Mouse (Mus musculus): ENCODE measurements around the gene 3100002H09Rik. TPM values are rescaled to one million over a fixed set of nuclear protein-coding genes. Genes with fewer than 3 reads are reported as not detected.

Gene 3100002H09Rik
- total RNA-seq (2012; rRNA removed) (not detected in 2 replicates), polyA plus RNA-seq (2012; ENCODE audit: insufficient read depth in 1 of 2, insufficient read length in 2 of 2, low read depth in 1 of 2, low replicate concordance in 2 of 2, missing spikeins in 1 of 2) (not detected)

DNA sequence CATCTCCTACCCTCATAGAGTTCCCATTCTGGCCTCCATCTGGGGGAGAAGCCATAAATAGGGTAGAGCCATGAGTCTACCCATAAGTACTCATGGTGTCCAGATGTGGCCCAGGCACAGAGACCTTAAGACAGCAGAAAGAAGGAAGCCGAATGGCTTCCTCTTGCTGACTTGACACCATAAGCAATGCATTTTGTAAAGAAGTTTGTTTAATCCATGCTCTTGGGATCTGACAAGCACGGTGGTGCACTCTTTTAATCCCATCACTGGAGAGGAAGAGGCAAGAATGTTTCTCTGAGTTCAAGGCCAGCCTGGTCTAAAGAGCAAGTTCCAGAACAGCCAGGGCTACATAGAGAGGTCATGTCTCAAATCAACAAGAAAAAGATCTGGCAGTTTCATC is at the start of gene 3100002H09Rik:
Gene 3100002H09Rik (minus strand): TSS at position 101 of the 400 bp plus-strand sequence.
- Histone ChIP-seq H3K4me1 (ENCODE audit: control insufficient read depth in 1 of 2, insufficient read depth in 2 of 2, low read length in 2 of 2) (peaks cover 8 to 16% of the 10 kb centered on the region in 2 experiments), H3K27ac (ENCODE audit: control insufficient read depth, low read depth, low read length) (no peak within 1 kb of the TSS), H3K36me3 (ENCODE audit: control insufficient read depth in 1 of 2, insufficient read depth in 2 of 2, low read length in 2 of 2) (peaks cover 0 to 15% of the 10 kb centered on the region in 2 experiments; a peak in 2 of 4 replicates), H3K79me2 (ENCODE audit: control insufficient read depth, insufficient read depth, low read length, poor library complexity) (no peaks in the 10 kb centered on the region), H3K4me3 (ENCODE audit: control insufficient read depth in 1 of 2, insufficient read depth in 1 of 2, low read depth in 2 of 2, low read length in 2 of 2) (no peak within 1 kb of the TSS), H3K9me3 (replicated peaks; ENCODE audit: insufficient read depth, low read length) (no peaks in the 10 kb centered on the region), H3K9ac (ENCODE audit: control insufficient read depth, low read depth, low read length, poor library complexity, severe bottlenecking) (no peak within 1 kb of the TSS), H3K27me3 (ENCODE audit: control insufficient read depth in 1 of 2, insufficient read depth in 2 of 2, low read length in 2 of 2) (no peaks in the 10 kb centered on the region; a peak in 1 of 4 replicates)
- DNase-seq (ENCODE audit: low read depth, low spot score), result no peak
- TF ChIP-seq BHLHE40 (IDR thresholded peaks at IDR 0.05; ENCODE audit: borderline replicate concordance, low read depth, low read length) (no peak), POLR2AphosphoS5 (IDR thresholded peaks at IDR 0.05; ENCODE audit: borderline replicate concordance, low read depth, low read length) (no peak), MEF2A (IDR thresholded peaks at IDR 0.05; ENCODE audit: extremely low read depth, insufficient replicate concordance, low read depth, low read length, poor library complexity, severe bottlenecking) (no peak), ZNF384 (IDR thresholded peaks at IDR 0.05; ENCODE audit: low read depth, low read length) (no peak), USF1 (IDR thresholded peaks at IDR 0.05; ENCODE audit: low read depth, low read length) (no peak), GATA1 (IDR thresholded peaks at IDR 0.05; ENCODE audit: low read depth, low read length) (no peak), UBTF (IDR thresholded peaks at IDR 0.05; ENCODE audit: borderline replicate concordance, insufficient read depth, low read depth, low read length) (no peak), ELF1 (IDR thresholded peaks at IDR 0.05; ENCODE audit: low read depth, low read length) (no peak), ZKSCAN1 (IDR thresholded peaks at IDR 0.05; ENCODE audit: low read depth, low read length) (no peak), TBP (IDR thresholded peaks at IDR 0.05; ENCODE audit: low read depth, low read length) (no peak)

DNA sequence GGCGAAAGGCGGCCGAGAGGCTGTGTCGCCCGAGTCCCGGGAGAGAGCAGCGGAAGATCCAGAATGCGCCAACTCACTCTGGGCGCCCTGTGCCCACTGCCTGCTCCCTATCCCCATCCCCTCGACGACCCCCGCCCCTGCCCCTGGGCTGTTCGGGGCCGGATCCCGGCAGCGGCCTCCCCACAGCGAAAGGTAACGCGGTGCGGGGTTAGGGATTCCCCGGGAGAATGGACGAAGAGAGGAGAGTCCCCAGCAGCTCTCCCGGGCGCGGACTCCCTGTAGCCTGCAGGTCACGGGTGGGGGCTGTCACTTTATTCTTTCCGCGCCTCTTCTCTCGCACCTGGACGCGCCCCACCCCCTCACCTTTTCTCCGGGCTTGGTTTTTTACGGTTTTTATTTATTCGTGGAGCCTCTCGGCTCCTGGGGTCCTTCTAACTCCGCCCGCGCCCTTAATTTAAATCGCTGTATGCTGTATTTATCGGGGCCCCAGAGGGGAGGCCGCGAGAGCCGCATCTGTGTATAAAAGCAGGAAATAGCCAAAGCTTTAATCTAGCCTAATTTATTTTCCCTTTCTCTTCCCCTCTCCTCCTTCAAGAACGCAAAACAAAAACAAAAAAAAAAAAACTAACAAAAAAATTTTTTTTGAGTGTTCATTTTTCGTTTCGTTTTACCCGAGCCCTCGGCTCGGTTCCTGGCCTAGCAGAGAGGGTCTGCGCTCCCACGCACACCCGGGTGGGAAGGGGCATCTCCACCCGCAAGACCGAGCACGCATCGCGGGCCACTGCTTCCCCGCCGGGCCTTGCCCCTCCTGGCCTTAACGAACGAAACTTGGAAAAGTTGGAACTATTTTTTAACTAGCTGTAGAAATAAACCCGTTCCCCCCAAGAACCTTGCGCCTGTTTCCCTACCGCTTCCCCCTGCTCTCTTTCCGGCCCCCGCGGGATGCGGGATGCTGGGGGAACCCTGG is 48.9 kb upstream of the 3100002H09Rik start:
- no peak overlapping the region for H3K27ac ChIP-seq (ENCODE audit: control insufficient read depth, low read depth, low read length)
- H3K9ac ChIP-seq (ENCODE audit: control insufficient read depth, low read depth, low read length, poor library complexity, severe bottlenecking), result no peak overlapping the region
- H3K4me1 ChIP-seq (ENCODE audit: control insufficient read depth in 1 of 2, insufficient read depth in 2 of 2, low read length in 2 of 2), result no peaks in the 10 kb centered on the region
- no peak for DNase-seq (ENCODE audit: low read depth, low spot score)
- TF ChIP-seq TAL1 (IDR thresholded peaks at IDR 0.05; ENCODE audit: low read length) (no peak), MAX (IDR thresholded peaks at IDR 0.05; ENCODE audit: low read length) (no peak), MAFK (IDR thresholded peaks at IDR 0.05; ENCODE audit: borderline replicate concordance, low read depth, low read length) (no peak), KAT2A (conservative IDR thresholded peaks at IDR 0.05; ENCODE audit: low read depth, low read length) (no peak), ELF1 (IDR thresholded peaks at IDR 0.05; ENCODE audit: low read depth, low read length) (no peak), CHD2 (IDR thresholded peaks at IDR 0.05; ENCODE audit: low read length) (no peak), CHD1 (IDR thresholded peaks at IDR 0.05; ENCODE audit: low read depth, low read length) (no peak), GABPA (IDR thresholded peaks at IDR 0.05; ENCODE audit: low read depth, low read length) (no peak), GATA1 (IDR thresholded peaks at IDR 0.05; ENCODE audit: low read depth, low read length) (no peak), EP300 (IDR thresholded peaks at IDR 0.05; ENCODE audit: low read depth in 1 of 2, low read length in 2 of 2) (no peak), CTCF (IDR thresholded peaks at IDR 0.05 in 2 of 3, conservative IDR thresholded peaks at IDR 0.05 in 1 of 3; ENCODE audit: control insufficient read depth in 1 of 3, insufficient read depth in 1 of 3, low read depth in 2 of 3, low read length in 3 of 3, poor library complexity in 1 of 3, severe bottlenecking in 1 of 3) (no peak), POLR2A (IDR thresholded peaks at IDR 0.05; ENCODE audit: control insufficient read depth in 1 of 2, insufficient read depth in 1 of 2, low read depth in 1 of 2, low read length in 2 of 2, poor library complexity in 1 of 2) (no peak), SIN3A (IDR thresholded peaks at IDR 0.05; ENCODE audit: low read length) (no peak), MXI1 (IDR thresholded peaks at IDR 0.05; ENCODE audit: low read depth, low read length) (no peak), POLR2AphosphoS5 (IDR thresholded peaks at IDR 0.05; ENCODE audit: borderline replicate concordance, low read depth, low read length) (no peak), BHLHE40 (IDR thresholded peaks at IDR 0.05; ENCODE audit: borderline replicate concordance, low read depth, low read length) (no peak), TBP (IDR thresholded peaks at IDR 0.05; ENCODE audit: low read depth, low read length) (no peak), RCOR1 (IDR thresholded peaks at IDR 0.05; ENCODE audit: low read depth, low read length) (no peak), USF2 (IDR thresholded peaks at IDR 0.05; ENCODE audit: borderline replicate concordance in 1 of 2, insufficient read depth in 1 of 2, low read depth in 1 of 2, low read length in 2 of 2) (no peak)
- H3K4me3 ChIP-seq (ENCODE audit: control insufficient read depth in 1 of 2, insufficient read depth in 1 of 2, low read depth in 2 of 2, low read length in 2 of 2), result no peak overlapping the region
- no peaks in the 10 kb centered on the region for H3K36me3 ChIP-seq (ENCODE audit: control insufficient read depth in 1 of 2, insufficient read depth in 2 of 2, low read length in 2 of 2)
- H3K9me3 ChIP-seq (replicated peaks; ENCODE audit: insufficient read depth, low read length), result no peaks in the 10 kb centered on the region
- H3K27me3 ChIP-seq (ENCODE audit: control insufficient read depth in 1 of 2, insufficient read depth in 2 of 2, low read length in 2 of 2), result no peaks in the 10 kb centered on the region; a peak in 1 of 4 replicates
- H3K79me2 ChIP-seq (ENCODE audit: control insufficient read depth, insufficient read depth, low read length, poor library complexity), result no peaks in the 10 kb centered on the region

All from MEL (cell line).